Mouse (Mus musculus): ENCODE measurements around the gene Rhou.

DNA sequence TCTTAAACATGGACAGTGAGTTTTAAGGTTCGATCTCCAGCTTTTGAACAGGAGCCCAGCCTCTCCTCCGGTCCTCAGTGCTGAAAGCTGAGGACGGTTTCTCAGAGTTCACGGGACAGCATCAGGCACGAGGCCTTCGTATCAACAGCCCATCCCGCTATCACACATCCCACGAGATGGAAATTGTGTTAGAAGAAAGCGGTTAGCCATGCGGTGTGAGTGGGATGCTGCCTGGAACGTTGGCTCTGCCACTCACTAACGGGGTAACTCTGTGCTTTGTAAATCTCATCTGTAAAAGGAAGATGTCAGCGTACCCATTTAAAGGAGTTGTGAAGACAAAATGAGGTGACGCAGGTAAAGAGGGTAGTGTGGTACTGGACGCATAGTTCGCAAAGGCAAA is 53.4 kb downstream of the Rhou start:
- TF ChIP-seq CTCF (IDR thresholded peaks at IDR 0.05; ENCODE audit: low read depth): no peak
- no peak for TF ChIP-seq EP300 (IDR thresholded peaks at IDR 0.05; ENCODE audit: low read depth)

Measured in liver, embryonic 14.5 days (tissue).